Mouse (Mus musculus): ENCODE results near the gene Elmo1. TPM values are rescaled to one million over a fixed set of nuclear protein-coding genes. Genes with fewer than 3 reads are reported as not detected.
A peak's percentile ranks its signal among the peaks of the same experiment; 100 is the strongest.

Gene Elmo1
- polyA plus RNA-seq, 1 experiment from 2014 or later, result 45.9 TPM

DNA sequence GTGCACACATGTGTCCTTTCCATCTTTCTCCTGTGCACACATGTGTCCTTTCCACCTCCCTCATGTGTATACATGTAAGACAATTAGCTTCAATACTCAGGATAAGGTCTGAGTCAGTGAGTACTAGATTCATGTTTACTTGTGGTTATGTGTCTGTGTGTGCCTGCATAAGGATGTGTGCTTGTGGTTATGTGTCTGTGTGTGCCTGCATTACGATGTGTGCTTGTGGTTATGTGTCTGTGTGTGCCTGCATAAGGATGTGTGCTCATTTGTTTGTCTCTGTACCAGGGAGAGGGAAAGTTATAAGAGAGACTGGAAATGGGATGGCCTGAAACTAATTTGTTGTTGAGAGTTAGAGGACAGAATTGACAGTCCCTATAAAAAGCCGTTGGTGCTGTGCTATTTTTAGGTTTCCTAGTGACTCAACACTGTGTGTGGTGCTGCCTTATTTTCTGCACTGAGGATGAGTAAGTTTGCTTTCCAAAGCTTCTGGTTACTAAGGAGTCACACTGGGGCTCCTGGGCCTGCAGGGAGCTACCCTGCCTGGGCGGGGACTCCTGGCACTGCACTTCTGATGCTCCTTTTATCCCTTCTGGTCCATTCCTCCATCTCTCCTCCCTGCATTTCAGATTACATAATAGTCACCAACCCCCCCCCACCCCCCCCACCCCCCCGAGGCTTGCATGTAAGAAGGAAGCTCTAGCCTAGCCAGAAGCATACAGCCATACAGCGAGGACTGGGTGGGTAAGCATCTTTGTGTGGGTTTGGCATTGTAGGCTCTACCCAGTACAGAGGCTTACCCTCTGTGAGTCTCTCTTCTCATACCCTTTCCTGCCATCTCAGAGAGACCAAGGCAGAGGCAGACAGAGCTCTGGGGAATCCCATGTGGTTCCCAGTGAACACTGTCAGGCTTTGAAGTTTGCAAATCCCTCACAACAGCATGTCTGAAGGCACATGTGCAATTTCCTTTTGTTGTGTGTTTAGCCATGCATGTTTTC lies 216.1 kb downstream of the Elmo1 start:
- Histone ChIP-seq H3K36me3 (no peaks in the 10 kb centered on the region), H3K4me3 (no peak overlapping the region), H3K27ac (no peak overlapping the region), H3K9me3 (no peaks in the 10 kb centered on the region), H3K4me2 (no peak overlapping the region), H3K9ac (no peak overlapping the region), H3K4me1 (replicated peaks) (0 out of 2 replicates have a peak, but pooled peaks cover 4% of the 10 kb centered on the region), H3K27me3 (no peaks in the 10 kb centered on the region)
- ATAC-seq (ENCODE audit: low FRiP score), result no peak
- 59% methylated on average over 5 of the region's 5 CpGs for WGBS

- Histone ChIP-seq H3K9me3 (no peaks in the 10 kb centered on the region), H3K9ac (no peak overlapping the region), H3K27ac (no peak overlapping the region), H3K4me1 (replicated peaks) (peaks cover 7% of the 10 kb centered on the region; the same call in 1 of the 2 replicates), H3K4me2 (no peak overlapping the region), H3K27me3 (no peaks in the 10 kb centered on the region), H3K36me3 (no peaks in the 10 kb centered on the region), H3K4me3 (no peak overlapping the region)
- 91% methylated on average over 2 of the region's 2 CpGs for WGBS
- no peak for ATAC-seq (ENCODE audit: low FRiP score)
Observed at GRCm38 (mm10) chr13:20307381-20307780, 217.0 kb downstream of the Elmo1 start.

- Histone ChIP-seq H3K36me3 (no peaks in the 10 kb centered on the region), H3K9me3 (no peaks in the 10 kb centered on the region), H3K4me3 (no peak overlapping the region), H3K9ac (no peak overlapping the region), H3K4me1 (replicated peaks) (peaks cover 14% of the 10 kb centered on the region), H3K4me2 (no peak overlapping the region), H3K27me3 (no peaks in the 10 kb centered on the region), H3K27ac (no peak overlapping the region)
- WGBS, result 11% methylated on average over 3 of the region's 3 CpGs
- ATAC-seq (ENCODE audit: low FRiP score), result peak; percentile 78
Observed at GRCm38 (mm10) chr13:20311612-20312011, 221.2 kb downstream of the Elmo1 start.

- 85% methylated on average over 6 of the region's 6 CpGs for WGBS
Observed at GRCm38 (mm10) chr13:20313345-20313744, 222.9 kb downstream of the Elmo1 start.

DNA sequence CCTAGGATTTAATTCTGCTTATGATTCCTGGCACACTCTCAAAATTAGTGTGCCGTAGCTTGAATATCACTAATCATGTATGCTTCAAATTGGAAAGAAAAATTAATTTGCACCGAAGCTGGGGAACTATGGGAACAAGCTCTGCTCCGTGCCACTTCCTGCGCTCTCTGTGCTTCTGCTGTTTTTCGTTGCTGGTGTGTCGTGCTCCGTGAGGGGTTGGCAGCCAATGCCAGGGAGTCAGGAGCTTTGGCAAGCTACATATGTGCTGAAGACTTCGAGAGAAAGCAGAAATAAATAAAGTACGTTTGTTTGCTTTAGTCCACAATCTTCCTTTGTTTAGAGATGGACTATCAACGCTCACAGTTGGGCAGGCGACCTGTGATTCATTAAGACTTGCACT lies 225.7 kb downstream of the Elmo1 start:
- Histone ChIP-seq H3K27ac (0 out of 2 replicates have a peak overlapping the region, but pooled peaks have one; percentile 44), H3K4me1 (replicated peaks) (peaks cover 16% of the 10 kb centered on the region), H3K4me2 (no peak overlapping the region), H3K36me3 (no peaks in the 10 kb centered on the region), H3K27me3 (no peaks in the 10 kb centered on the region), H3K4me3 (no peak overlapping the region), H3K9me3 (no peaks in the 10 kb centered on the region), H3K9ac (no peak overlapping the region)
- ATAC-seq (ENCODE audit: low FRiP score), result no peak
- WGBS, result 72% methylated on average over 11 of the region's 11 CpGs

More at GRCm38 (mm10) chr13:20313345-20313744, 222.9 kb downstream of the Elmo1 start:
- no peaks in the 10 kb centered on the region for H3K36me3 ChIP-seq
- no peak for ATAC-seq (ENCODE audit: low FRiP score)
- H3K27ac ChIP-seq, result no peak overlapping the region
- H3K4me2 ChIP-seq, result no peak overlapping the region
- H3K4me3 ChIP-seq, result no peak overlapping the region
- H3K9me3 ChIP-seq, result no peaks in the 10 kb centered on the region
- no peaks in the 10 kb centered on the region for H3K27me3 ChIP-seq
- H3K4me1 ChIP-seq (replicated peaks), result peaks cover 11% of the 10 kb centered on the region
- H3K9ac ChIP-seq, result no peak overlapping the region

DNA sequence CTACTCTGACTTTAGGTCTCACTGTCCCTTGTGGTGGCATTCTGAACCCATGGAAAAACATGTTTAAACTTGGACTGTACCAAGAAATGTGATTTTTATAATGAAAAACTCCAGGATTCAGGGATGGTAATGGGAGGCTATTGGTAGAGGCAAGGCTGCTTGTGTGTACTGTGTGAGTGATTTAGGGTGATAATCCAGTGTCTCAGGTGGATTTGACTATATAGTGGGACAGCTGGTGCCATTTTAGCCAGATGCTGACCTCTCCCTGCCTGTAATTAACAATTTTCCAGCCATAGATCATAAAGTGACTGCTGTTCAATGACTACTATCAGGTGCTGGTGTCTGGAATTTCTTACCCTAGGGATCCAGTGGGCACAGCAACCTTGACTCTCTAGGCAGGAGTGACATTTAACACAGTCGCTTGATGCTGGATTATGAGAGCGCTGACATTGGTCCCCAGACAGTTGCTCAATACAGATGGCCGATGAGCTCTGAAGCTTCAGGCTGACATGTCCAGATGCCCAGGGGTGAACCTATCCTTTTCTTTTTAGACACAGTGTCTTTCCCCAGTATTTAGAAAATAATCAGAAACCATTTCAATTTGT lies 228.3 kb downstream of the Elmo1 start:
- Histone ChIP-seq H3K4me3 (no peak overlapping the region), H3K36me3 (no peaks in the 10 kb centered on the region), H3K4me2 (no peak overlapping the region), H3K9me3 (no peaks in the 10 kb centered on the region), H3K4me1 (replicated peaks) (peaks cover 12% of the 10 kb centered on the region), H3K27ac (peak overlapping the region; percentile 3), H3K9ac (no peak overlapping the region), H3K27me3 (no peaks in the 10 kb centered on the region)
- WGBS, result 35% methylated on average over 3 of the region's 3 CpGs
- ATAC-seq (ENCODE audit: low FRiP score), result 0 out of 2 replicates have a peak, but pooled peaks have one; percentile 26

DNA sequence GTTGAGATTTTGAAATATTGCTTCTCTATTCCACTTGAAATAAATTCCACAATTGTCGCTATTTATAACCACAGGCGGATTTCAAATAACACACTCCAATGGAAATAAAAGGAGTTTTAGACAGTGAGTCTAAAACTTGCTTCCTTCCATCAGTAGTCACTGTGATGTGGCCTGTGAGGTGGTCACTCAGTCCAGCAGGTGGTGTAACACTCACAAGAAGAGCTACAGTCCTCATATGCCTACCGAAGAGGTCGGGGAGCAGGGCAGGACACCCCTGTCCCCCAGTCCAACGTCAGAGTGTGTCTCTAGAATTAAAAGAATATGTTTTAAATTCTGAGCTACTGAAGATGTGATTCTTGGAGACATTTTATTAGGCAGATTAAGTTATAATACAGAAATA lies 229.8 kb downstream of the Elmo1 start:
- H3K4me1 ChIP-seq (replicated peaks), result peaks cover 12% of the 10 kb centered on the region
- H3K4me3 ChIP-seq, result no peak overlapping the region
- WGBS, result 80% methylated on average over 5 of the region's 5 CpGs
- H3K27me3 ChIP-seq, result no peaks in the 10 kb centered on the region
- H3K36me3 ChIP-seq, result no peaks in the 10 kb centered on the region
- H3K9me3 ChIP-seq, result no peaks in the 10 kb centered on the region
- no peak overlapping the region for H3K9ac ChIP-seq
- H3K27ac ChIP-seq, result no peak overlapping the region
- H3K4me2 ChIP-seq, result no peak overlapping the region
- no peak for ATAC-seq (ENCODE audit: low FRiP score)

GRCm38 (mm10) chr13:20323478-20323877 lies 233.1 kb downstream of the Elmo1 start:
- 88% methylated on average over 4 of the region's 4 CpGs for WGBS
- Histone ChIP-seq H3K27ac (no peak overlapping the region), H3K9ac (no peak overlapping the region), H3K9me3 (no peaks in the 10 kb centered on the region), H3K4me3 (no peak overlapping the region), H3K4me1 (replicated peaks) (peaks cover 4% of the 10 kb centered on the region; the same call in 1 of the 2 replicates), H3K27me3 (no peaks in the 10 kb centered on the region), H3K36me3 (no peaks in the 10 kb centered on the region), H3K4me2 (no peak overlapping the region)
- no peak for ATAC-seq (ENCODE audit: low FRiP score)

GRCm38 (mm10) chr13:20327064-20327463 lies 236.7 kb downstream of the Elmo1 start:
- H3K4me2 ChIP-seq, result no peak overlapping the region
- no peaks in the 10 kb centered on the region for H3K9me3 ChIP-seq
- no peaks in the 10 kb centered on the region for H3K36me3 ChIP-seq
- no peaks in the 10 kb centered on the region for H3K4me1 ChIP-seq (replicated peaks)
- ATAC-seq (ENCODE audit: low FRiP score), result no peak
- WGBS, result 95% methylated on average over 4 of the region's 4 CpGs
- no peak overlapping the region for H3K4me3 ChIP-seq
- H3K27me3 ChIP-seq, result no peaks in the 10 kb centered on the region
- no peak overlapping the region for H3K9ac ChIP-seq
- H3K27ac ChIP-seq, result no peak overlapping the region

GRCm38 (mm10) chr13:20327975-20328374 lies 237.6 kb downstream of the Elmo1 start:
- Histone ChIP-seq H3K9ac (no peak overlapping the region), H3K27ac (no peak overlapping the region), H3K36me3 (no peaks in the 10 kb centered on the region), H3K4me1 (replicated peaks) (no peaks in the 10 kb centered on the region), H3K27me3 (no peaks in the 10 kb centered on the region), H3K9me3 (no peaks in the 10 kb centered on the region), H3K4me3 (no peak overlapping the region), H3K4me2 (no peak overlapping the region)
- 80% methylated on average over 3 of the region's 3 CpGs for WGBS
- ATAC-seq (ENCODE audit: low FRiP score), result no peak

DNA sequence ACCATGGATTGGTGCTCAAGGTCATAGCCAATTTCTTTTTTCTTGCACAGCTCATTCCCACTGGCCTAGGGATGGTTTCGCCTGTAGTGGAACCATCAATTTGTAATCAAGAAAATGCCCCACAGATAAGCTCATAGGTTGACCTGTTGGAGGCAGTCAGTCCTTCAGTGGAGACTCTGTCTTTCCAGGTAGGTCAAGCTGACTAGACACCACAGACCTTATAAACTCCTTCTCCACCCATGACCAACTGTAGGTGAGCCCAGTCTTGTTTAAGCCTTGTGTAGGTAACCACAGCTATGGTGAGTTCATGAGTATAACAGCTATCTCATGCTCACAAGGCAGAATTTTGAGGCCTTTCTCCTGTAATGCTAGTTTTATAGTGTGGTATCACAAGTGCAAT lies 238.3 kb downstream of the Elmo1 start:
- H3K9ac ChIP-seq, result no peak overlapping the region
- H3K9me3 ChIP-seq, result no peaks in the 10 kb centered on the region
- H3K4me2 ChIP-seq, result no peak overlapping the region
- no peak overlapping the region for H3K27ac ChIP-seq
- no peak for ATAC-seq (ENCODE audit: low FRiP score)
- no peaks in the 10 kb centered on the region for H3K36me3 ChIP-seq
- no peaks in the 10 kb centered on the region for H3K27me3 ChIP-seq
- no peaks in the 10 kb centered on the region for H3K4me1 ChIP-seq (replicated peaks)
- H3K4me3 ChIP-seq, result no peak overlapping the region
- 97% methylated on average over 1 of the region's 1 CpGs for WGBS

DNA sequence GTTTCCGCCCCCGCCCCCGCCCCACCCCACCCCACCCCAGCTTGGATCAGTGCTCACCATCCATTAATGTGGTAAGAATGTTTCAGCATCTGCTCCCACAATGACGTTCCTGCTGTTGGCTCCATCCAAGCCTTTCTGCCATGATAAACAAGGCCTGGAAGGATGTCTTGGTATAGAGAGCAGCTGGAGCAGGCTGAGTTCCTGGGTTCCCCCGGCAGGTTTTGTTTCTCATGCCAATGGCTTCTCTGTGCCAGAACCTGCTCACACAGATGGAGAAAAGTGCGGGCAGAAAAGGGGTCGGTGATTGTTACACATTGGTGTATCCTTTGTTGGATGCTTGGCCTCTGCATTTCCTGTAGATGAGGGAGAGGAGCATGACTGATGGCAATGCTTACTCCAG lies 240.6 kb downstream of the Elmo1 start:
- 90% methylated on average over 7 of the region's 7 CpGs for WGBS
- no peak overlapping the region for H3K9ac ChIP-seq
- no peak overlapping the region for H3K4me2 ChIP-seq
- no peaks in the 10 kb centered on the region for H3K36me3 ChIP-seq
- H3K27ac ChIP-seq, result no peak overlapping the region; the same call in 1 of the 2 replicates
- no peak overlapping the region for H3K4me3 ChIP-seq
- peaks cover 6% of the 10 kb centered on the region for H3K4me1 ChIP-seq (replicated peaks)
- no peaks in the 10 kb centered on the region for H3K27me3 ChIP-seq
- no peaks in the 10 kb centered on the region for H3K9me3 ChIP-seq
- 0 out of 2 replicates have a peak, but pooled peaks have one; percentile 16 for ATAC-seq (ENCODE audit: low FRiP score)

All from hindbrain, embryonic 13.5 days (tissue).